Mouse (Mus musculus): ENCODE results near the gene Mylk.
A peak's percentile ranks its signal among the peaks of the same experiment; 100 is the strongest.
"Not testable (repeated sequence)": the region's sequence is repeated elsewhere in the genome, so short reads cannot be mapped to it uniquely, and the experiment has no call there.

The Mylk gene

DNA sequence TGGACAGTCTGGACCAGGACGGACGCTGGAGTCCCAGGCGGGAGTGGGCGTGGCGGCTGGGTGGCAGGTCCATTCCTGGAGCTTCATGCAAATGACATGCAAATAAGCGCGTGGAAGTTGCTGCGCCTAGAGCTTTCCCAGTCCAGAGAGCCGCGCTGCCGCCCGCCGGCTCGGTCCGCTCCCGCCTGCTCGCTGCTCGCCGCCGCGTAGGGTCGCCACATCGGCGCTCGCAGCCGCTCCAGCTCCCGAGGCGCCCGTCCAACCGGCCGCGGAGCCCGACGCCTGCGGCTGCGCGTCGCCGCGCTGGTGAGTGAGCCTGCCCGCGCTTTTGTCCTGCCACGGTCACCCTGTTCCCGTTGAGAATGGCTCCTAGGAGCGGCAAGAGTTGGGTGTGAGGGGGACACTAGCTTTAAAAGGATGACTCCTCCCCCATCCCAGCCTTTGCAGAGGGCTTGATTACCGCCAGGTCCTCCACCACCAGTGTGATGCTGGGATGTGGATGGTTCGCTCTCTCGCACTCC, at the start of gene Mylk:
TSS of gene Mylk (plus strand) at position 146 of the 521 bp plus-strand sequence.
- DNase-seq (ENCODE audit: low spot score in 2 of 2) = peak; percentile 28 to 33

DNA sequence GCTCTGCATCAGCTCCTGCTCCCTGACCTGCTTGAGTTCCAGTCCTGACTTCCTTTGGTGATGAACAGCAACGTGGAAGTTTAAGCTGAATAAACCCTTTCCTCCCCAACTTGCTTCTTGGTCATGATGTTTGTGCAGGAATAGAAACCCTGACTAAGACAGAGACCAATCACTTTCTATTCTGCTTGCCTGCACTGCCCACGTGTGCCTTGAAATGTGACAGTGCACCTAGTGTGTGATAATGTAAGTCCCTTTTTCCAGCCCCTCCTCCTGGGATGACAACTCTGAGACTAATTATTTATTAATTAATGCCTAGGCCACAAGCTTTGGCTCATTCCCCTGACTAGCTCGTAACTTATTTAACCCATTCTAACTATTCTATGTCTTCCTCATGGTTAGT, 46.3 kb upstream of the Mylk start:
- not testable (repeated sequence) for DNase-seq (ENCODE audit: low spot score in 2 of 2)

DNA sequence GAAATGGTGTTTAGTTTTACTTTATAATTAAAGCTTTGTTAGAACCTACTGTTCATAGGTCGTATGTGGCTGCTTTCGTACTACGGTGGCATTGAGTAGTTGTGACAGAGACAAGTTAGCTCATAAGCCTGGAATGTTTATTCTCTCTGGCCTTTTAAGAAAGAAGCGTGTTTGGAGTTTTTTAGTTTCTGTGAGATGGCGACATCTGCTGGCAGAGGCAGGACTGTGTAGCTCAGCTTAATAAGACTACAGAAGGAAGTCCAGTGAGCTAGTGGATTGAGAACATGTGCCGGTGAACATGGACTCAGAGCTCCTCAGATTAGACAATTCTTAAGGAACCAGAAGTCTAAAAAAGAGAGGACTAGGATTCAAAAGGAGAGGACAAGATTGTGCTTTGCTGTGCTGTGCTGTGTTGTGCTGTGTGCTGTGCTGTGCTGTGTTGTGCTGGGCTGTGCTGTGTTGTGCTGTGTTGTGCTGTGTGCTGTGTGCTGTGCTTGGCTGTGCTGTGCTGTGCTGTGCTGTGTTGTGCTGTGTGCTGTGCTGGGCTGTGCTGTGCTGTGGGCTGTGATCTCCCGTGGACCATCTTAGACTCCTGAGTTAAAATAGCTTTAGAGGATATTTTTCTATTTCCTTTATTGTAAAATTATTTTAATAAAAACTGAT, 44.7 kb upstream of the Mylk start:
- DNase-seq (ENCODE audit: low spot score in 2 of 2) = peak; percentile 33 to 50

DNA sequence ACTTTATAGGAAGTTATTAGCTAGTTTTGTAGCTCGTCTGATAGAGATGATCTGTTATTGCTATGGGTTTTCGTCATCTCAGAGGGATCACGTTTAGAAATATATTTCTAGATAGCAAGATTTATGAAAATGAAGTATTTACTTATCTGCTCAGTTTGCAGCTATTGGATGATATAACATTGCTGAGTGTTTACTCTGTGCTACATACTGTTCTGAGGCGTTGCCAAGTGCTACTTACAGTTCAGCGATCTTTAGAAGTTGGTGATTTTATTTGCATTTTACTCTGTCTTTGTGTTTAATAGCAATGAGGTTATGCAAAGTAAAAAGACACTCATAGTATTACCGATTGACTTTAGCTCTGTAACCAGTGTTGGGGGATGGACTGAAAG, 44.2 kb upstream of the Mylk start:
- DNase-seq (ENCODE audit: low spot score in 2 of 2) = no peak

DNA sequence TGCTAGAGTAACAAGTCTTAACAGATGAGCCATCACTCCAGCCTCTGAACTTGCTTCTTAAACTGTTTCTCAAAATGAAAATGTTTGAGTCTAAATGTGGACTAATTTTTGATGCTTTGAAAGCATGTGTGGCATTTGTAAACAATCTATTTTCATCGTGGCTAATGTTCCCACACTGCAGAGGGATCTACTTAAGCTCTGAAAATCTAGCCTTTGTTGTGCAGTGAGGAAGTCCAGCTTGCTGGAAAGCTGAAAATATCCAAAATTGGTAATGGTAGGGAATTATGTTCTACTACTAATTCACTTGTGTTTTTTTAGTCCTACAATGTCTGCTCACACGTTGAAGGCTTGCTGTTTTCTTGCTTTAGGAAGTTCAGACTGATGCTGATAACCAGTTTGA, 39.0 kb upstream of the Mylk start:
- no peak for DNase-seq (ENCODE audit: low spot score in 2 of 2)

DNA sequence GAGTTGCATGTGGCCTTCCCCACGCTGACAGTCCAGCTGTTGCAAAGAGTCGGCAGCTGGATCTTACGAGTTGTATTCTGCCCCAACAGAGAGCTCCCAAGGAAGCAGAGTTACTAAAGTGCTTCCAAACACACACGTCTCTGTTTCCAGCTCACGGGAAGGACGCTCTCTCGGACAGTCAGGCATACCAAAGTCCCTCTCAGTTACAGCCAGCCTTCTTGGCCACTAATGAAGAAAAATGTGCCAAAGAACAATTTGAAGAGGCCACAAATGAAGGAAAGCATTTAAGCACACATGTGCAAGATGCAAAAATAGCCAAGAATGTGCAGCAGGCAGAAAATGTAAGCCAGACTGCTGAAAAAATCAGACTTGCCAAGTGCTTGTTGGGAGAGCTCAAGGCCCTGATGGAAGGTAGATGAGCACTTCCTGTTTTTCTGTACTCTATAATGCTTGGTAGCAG, 38.5 kb upstream of the Mylk start:
- DNase-seq (ENCODE audit: low spot score in 2 of 2) = peak in 1 of 2 experiments; percentile 5

DNA sequence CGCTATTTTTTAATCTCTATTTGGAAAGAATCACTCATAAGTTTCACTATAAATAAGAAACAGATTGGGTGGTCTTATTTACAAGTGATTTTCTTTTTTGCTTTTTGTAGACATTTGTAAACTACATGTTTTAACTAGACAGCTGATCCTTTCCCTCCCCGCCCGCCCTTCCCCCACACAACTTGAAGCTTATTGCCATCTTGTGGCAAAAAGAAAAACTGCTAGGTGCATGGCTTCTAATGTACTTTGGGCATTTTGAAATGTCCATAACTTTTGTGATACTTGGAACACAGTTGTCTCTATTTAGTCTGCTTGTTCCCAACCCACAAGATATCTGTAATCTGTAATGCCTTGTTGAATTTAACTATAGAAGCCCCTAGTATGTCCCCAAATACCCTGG, 33.5 kb upstream of the Mylk start:
- no peak for DNase-seq (ENCODE audit: low spot score in 2 of 2)

DNA sequence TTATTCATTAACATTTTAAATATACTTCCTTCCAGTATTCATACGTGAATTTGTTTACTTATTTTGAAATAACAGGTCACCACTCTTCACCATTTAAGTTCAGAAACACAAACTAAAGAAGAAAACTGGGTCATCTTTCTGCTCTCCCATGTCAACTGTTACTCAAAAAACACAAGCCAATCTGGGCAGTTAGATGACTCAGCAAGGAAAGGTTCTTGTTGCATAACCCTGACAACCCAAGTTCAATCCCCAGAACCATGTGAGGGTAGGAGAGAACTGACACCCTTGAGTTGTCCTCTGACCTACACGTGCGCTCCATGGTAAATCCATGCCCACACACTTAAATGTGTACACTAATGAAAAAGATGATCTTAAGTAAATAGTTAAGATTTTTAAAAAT, 19.9 kb upstream of the Mylk start:
- no peak for DNase-seq (ENCODE audit: low spot score in 2 of 2)

DNA sequence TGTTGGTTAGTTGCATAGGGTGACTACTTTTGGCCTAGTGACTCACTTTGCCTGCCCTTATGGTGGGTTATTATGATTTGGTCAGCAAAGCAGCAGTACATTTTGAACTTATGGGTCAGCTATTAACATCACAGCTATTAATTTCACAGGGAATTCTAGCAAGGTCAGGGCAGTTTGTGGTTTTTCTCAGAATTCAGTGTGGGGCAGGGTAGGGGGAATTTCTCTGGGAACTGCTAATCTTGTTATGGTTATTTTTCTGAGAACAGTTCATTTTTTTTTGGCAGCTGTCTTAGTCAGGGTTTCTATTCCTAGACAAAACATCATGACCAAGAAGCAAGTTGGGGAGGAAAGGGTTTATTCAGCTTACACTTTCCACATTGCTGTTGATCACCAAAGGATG, 16.4 kb upstream of the Mylk start:
- not testable (repeated sequence) for DNase-seq (ENCODE audit: low spot score in 2 of 2)

DNA sequence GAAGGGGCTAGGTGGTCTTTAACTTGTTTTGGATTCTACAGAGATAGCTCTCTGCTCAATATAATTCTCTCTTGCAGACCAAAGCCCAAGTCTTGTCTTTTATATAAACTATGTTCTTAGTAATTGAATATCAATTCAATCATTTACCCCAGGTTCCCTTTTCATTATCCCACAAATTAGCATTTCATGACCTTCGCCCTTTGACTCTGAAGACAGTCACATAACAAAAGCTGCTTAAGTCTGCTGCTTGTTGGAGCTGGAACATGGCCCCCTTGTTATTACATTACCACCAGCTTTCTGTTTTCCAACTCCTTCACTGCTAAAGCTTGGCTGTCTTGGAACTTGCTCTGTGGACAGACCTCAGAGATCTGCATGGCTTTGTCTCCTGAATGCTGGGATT, 15.6 kb upstream of the Mylk start:
- DNase-seq (ENCODE audit: low spot score in 2 of 2) = no peak

DNA sequence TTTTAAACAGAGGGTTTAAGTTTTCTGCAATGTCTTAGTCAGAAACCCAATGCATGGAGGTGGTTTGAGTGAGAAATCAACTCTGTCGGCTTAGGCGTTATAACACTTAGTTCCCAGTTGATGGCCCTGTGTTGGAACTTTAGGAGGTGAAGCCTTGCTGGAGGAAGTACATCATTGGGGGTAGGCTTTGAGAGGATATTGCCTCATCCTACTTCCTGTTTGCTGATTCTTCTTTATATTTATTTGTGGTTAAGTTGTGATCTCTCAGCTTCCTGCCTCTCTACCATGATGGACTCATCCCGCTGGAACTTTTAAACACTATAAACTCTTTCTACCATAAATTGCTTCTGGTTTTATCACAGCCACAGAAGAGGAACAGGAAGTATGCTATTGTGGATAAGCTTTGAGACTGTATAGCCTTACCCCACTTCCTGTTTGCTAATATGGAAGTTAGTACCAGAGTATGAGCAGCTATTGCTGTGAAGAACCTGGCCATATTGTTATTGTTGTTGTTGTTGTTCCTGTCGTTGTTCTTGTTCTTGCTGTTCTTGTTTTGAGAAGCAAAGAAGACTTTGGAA, 6.3 kb upstream of the Mylk start:
- DNase-seq (ENCODE audit: low spot score in 2 of 2) = no peak

DNA sequence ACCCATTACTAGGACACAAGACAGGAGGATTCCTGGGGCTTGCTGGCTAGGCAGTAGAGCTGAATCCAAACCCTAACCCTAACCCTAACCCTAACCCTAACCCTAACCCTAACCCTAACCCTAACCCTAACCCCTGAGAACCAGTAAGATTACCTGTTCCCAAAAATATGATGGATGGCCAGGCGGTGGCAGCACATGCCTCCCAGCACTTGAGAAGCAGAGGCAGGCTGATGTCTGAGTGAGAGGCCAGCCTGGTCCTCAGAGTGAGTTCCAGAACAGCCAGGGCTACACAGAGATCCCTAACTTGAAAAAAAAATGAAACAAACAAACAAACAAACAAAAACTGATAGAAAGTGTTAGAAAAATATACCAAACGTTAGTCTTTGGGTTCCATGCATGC, 2.1 kb upstream of the Mylk start:
- no peak for DNase-seq (ENCODE audit: low spot score in 2 of 2)

DNA sequence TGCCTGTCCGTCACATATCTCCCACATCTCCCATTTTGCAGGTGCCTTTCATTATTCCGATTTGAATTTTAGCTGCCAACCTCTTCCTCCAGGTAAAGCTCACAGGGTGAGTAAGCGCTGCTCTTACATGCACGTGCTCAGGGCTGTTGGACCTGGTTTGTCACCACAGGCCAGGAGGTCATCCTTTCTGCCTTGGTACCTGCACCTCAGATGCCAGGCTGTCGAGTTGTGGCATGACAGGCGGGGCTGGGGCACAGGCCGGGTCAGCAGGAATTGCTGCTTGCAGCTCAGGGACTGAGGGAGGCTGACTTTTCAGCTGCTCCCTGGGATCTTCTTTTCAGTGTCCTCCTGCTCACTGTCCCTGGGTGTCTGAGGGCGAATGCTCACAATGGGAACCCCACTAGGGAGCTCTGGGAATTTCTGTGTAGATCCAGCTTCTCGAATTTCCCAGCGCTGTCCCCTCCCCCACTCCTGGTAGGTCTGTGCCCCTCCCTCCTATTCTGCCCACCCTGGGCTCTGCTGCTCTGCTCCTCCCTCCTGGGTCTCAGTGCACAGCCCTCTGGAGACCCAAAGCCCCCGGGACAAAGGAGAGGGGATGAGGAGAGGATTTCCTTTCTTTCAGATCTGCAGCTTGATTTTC, 3.2 kb downstream of the Mylk start:
- DNase-seq (ENCODE audit: low spot score in 2 of 2) = no peak

DNA sequence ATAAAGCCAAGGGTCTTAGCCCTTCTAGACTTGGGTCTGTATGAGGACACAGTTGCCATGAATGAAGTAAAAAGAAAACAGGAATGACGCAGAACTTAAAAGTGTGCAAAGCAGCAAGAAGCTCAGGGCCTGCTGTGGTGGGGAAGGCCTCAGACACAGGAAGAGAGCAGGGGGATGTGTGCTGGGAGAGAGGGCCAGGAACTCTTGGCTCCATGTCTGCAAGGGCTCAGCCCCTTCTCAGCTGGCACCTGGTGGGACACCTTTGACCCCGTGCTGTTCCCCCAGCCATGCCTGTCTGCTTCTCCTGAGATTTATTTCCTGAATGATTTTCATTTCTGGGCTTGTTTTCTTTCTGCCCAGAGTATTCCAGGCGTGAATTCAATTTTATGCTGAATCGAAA, 4.5 kb downstream of the Mylk start:
- DNase-seq (ENCODE audit: low spot score in 2 of 2) = no peak

DNA sequence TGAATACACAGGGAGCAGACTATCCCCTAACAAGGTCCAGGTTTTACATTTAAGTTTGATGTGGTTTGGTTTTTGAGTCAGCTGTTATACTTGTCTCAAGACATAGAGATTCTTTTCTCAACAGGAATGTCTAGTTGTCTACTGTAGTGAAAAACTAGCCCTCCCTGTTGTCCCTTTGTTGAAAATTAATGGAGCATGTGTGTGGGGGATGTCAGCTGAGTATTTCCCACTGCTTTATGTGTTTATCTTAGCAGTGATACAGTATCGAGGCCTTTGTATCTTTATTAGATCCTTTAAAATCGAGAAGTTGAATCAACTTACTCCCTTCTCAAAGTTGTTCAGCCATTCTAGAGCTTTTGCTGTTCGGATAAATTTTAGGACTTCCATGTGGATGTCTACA, 7.0 kb downstream of the Mylk start:
- DNase-seq (ENCODE audit: low spot score in 2 of 2) = no peak

DNA sequence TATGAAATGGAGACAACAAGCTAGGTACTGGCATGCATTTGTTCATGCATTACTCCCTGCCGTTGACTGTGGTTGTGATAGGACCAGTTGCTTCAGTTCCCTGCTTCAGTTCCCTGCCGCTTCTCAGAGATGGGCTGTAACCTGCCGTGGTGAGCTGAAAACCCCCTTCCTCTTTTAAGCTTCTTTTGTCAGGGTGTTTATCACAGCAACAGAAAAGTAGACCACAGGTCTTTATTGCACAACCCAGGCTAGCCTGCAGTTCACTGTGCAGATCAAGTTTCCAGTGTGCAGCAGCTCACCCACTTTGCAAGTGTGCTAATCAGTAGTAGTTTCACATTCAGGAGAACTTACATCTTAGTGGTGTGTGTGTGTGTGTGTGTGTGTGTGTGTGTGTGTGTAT, 8.0 kb downstream of the Mylk start:
- no peak for DNase-seq (ENCODE audit: low spot score in 2 of 2)

DNA sequence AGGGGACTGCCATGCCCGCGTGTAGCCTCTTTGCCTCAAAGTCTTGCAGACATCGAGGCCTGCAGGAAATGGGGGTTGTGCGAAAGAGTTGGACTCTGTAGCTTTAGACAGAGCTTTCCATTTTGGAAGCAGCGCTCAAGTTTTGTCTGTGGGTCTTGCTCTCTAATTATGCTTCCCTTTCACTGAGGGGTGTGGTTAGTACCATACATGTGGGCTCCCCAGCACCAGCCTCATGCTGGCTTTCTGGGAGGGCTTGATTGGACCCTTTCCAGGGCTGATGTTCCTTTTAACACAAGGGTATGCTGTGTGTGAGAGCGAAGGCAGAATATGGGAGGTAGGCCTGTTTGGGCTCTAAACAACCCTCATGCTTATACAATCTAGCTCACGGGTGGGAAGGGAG, 12.0 kb downstream of the Mylk start:
- no peak for DNase-seq (ENCODE audit: low spot score in 2 of 2)

DNA sequence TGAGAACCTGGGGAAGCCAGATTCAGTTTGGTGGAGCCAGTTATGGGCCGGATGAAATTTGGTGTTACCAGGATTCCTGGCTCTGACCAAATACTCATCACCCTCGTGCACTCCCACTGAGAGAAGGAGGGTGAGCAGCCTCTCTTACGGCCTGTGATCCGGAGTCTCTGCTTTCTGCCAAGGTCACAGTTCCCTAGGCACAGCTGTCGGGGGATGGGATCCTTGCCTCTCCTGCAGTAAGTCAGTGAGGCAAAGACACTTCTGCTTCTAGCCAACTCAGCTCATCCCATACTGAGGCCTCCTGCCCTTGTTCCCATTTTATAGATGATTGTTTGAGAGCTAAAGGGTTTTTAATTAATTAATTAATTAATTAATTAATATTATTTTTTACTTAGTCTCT, 13.2 kb downstream of the Mylk start:
- DNase-seq (ENCODE audit: low spot score in 2 of 2) = no peak

DNA sequence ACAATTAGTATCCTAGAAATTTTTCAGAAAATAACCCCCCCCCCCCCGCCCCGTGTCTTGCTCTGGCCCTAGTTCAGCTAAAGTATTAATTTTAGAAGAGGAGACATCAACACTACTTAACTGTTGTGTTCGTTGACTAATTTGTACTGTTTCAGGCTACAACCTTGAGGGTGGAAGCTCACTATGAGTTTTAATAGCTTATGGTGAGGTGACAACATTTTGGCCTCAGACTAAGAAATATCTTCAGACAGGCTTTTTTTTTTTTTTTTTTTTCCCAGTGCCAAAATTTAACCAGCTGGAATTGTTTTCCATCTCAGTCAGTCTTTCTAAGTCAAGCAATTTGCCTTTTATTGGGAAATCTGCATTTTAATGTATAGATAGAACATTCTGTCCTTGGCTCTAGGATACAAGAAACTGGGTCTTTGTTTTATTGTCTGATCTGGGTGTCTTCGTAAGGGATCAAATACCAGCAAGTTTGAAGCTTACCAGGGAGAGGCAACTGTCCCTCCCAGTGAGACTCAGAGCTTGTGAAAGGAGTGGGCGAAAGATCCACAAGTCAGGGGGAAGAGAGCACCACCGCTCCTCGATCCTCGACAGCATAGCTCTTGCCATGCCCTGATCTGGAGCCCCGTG, 19.1 kb downstream of the Mylk start:
- DNase-seq (ENCODE audit: low spot score in 2 of 2) = no peak

DNA sequence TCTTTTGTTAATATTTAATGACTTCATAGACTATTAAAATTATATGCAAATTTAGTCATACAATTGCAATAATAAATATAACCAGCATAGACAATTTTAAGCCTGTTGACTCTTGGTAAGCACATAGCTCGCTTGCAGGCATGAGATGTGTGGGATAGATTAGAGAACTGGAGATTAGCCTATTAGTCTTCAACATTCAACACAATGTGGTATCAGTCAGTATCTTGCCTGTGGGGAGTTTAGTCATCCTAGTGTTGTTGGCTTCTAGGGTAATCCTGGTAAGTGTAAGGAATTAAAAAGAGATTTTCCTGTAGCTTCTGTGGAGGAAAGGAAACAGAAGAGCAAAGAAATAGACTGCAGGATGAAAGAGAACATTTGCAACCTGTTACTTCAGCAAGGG, 20.7 kb downstream of the Mylk start:
- DNase-seq (ENCODE audit: low spot score in 2 of 2) = no peak

DNA sequence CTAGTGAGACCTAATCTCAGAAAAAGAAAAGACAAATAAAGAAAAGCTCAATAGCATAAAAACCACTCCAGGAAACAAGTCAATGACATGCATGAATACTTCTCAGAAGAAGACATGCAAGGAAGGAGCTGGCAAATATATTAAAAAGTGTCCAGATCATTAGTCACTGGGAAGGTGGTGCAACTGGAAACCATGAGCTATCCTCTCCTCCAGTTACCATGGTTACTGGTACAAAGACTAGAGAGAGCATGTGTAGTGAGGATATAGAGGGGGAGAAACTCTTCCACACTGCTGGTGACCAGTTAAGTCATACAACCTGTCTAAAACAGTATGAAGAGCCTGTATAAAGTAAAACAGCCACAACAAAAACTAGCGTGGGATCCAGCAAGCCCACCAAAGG, 21.2 kb downstream of the Mylk start:
- no peak for DNase-seq (ENCODE audit: low spot score in 2 of 2)

DNA sequence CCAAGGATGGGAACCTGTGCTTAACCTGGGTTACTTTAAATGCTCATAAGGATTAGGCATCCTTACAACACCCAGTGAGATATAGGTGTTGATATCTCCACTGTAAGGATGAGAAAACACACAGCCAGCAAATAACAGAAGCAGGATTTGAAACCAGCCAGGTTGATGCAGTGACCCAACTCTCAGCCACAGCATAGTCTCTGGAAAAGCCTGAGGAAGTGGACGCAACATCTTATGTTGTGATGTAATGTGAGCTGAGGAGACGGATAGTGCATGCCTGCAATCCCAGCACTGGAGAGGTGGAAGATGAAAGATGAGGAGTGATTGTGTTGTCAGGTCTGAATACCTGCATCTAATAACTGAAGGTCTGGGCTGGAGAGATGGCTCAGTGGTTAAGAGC, 22.4 kb downstream of the Mylk start:
- DNase-seq (ENCODE audit: low spot score in 2 of 2) = no peak

DNA sequence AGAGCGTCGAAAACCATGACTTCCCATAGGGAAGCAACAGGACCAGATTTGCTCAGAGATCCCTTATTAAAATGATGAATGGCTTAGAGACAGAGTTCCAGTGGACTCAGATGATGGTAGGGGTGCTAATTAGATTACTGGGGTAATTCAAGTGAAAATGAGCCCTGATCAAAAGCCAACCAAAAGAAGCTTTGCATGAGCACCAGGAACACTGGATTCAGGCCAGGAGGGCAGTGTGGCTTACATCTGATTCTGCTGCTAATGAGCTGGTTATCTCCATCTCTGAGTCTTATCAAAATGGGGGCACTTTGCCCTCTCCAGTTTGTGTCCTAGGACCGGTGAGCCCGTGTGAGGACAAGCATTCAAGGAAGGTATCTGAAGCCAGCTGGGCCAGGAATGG, 23.4 kb downstream of the Mylk start:
- DNase-seq (ENCODE audit: low spot score in 2 of 2) = no peak

Data from spleen, postnatal 36 days (tissue).